Mouse (Mus musculus): Measurements from ENCODE around the gene Letm1.
A peak's percentile ranks its signal among the peaks of the same experiment; 100 is the strongest.

Gene Letm1

DNA sequence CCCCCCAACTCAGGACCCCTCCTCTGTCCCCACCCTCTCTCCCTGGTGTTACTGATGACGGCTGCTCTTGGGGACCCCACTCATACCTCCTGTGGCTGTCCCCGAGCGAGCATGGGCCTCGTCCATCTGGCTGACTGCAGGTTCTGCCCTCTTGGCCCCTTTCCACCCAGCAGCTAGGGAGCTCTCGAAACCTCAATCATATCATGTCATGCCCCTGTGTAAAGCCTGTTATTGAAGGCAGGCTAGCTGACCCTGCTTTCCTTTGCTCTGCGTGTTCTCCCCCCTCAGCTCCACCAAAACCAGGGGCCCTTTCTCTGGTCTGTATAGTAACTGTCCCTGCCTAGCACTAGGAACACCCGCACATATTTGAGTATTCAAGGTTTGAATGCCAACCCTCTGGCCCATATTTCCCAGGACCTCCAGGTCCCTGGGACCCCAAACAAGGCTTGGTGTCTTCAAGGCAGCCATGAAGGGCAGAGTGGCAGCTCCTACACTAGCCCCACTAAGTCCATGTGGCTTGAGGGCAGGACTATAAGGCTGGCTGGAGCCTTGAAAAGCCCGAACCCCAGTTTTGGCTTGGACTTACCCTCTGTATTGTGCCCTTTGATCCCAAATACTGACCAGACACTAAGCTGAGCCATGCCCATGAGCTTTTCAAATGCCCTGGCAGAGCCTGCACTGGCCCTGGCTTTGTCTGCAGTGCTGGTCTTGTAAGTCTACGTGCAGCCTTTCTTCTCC, 76.8 kb downstream of the Letm1 start:
- no peak for DNase-seq

DNA sequence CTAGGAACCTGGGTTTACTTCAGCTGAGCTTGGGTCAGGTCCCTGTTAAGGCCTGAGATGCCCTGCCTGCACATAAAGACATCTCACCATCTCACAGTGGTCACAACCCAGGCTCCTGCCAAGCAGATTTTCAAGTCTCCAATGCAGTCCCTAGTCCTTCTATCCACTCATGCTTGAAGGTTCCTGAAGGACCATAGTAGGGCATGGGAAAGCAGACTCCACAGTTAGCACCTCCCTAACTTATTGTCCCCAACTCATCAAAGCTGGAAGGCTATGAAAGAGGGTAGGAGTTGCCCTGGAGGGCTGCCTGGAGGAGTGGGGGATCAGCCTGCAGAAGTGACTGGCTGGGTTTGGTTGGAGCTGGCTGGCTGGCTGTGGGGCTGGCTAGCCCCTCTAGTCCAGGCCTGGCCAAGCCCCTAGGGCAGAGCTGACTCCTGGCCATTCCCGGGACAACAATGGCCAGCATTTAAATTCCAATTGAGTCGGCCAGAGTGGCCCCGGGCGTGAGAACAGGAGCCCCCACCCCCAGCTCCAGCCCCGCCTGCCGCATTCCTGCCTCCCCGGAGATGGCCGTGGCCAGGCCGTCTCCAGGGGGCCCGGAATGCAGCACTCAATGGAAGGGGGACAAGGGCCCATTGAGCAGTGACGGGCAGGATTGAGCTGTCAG, 77.5 kb downstream of the Letm1 start:
- DNase-seq: peak; percentile 66

DNA sequence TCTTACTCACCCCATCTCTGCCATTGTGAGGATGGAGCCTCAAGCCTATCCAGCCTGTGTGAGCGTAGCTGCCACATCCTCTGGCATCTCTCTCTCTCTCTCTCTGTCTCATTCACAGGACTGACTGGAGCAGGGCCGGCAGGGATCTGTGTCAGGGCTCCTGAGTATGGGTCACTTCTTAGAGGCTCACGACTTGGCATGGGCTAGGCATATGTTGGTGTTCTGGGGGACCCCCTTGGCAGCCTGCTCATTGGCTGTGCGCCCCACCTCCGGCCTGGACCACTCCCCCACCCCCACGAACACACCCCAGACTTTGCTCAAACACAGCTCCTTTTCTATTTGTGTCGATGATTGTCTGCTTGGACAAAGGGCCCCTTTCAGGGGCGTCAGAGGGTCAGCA, 78.6 kb downstream of the Letm1 start:
- DNase-seq: no peak

DNA sequence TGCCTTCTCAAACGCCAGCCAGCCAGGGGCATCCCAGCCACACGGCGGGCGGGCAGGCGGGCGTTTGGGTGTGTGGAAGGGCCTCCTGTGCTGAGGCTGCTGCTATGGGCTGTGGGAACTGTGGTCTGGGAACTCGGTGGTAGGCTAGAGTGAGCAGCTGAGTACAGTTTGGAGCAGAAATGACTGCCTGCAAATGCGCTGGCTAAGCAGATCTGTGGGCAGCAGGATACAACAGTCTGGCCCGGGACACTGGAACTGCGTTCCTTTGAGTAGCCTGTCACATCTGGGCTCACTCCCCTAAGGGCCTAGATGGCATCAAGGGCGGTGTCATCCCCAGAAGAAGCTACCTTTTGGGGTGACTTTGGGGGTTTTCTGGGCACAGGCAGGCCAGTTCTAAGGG, 80.8 kb downstream of the Letm1 start:
- no peak for DNase-seq

DNA sequence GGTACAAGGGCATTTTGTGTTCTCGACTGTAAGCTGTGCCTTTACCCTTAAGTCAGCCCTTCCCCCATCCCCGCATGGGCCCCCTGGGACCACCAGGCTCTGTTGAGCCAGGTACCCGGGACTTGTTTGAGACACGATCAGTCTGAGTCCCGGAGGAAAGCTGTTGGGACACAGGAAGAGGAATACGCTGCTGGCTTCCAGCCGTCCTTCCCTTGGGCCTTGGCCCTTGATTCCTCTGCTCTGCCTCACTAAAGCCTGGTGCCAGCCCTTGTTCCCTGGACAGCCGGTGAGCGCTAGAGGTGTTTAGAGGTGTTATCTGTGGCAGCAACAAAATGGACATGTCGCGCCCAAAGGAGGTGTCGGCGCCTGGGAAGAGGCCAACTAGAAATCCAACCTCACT, 82.6 kb downstream of the Letm1 start:
- no peak for DNase-seq

DNA sequence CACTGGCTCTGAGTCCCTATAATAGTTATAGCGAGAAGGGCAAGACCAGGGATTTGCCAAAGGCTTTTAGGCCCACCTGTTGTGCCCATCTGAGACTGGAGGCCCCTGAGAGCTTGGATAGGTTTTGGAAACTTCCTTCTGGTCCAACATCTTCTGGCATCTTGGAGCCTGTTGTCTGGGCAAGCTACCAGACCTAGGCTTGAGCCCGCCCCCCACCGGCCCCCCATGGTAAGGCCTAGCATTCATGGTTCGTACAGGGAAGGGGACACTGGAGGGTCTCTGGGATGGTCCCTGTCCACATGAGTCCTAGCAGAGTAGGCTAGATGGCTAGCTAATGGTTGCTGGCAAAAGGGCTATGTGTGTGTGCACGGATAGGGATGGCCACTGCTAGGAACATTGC, 83.9 kb downstream of the Letm1 start:
- no peak for DNase-seq

DNA sequence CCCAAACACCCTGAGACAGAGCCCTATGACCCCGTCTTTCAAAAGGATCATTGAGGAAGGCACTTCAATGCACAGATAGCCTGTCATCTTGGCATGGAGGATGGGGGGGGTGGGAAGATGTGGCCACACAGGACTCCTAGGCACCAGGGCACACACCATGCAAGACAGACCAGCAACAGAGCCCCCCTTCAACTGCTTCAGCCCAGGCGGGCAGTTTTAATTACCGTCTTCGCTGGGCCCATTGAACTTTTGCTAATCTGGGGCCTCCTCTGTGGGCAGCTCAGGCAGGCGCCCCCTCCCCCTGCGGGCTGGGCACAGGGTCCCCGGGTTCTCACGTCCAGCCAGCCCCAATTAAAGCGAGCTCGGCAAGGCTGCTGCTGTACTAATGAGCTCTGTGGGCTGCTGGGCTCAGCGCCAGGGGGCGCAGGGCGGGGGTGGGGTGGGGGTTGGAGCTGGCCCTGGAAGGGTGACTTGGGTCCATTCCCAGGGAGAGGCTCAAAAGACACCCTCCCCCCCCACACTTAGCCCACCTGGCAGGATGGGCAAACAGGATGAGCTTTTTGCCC, 84.6 kb downstream of the Letm1 start:
- DNase-seq: no peak

DNA sequence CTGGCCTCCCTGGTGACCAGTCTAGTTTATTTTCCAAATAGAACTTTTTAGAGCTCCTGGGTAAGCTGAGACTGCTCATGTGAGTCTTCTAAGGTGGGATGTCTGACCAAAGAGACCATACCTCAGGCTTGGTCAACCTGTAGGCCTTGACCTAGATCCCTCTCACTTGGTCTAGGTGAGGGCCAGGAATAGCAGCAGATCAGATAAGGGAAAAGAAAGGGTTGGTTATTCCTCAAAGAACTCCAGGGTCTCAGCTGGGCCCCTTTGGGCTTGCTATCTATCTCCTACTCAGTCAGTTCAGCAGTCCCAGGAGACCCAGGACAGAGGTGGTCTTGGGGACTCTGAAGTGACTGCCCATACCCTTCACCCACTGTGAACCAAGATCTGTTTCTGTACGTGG, 85.1 kb downstream of the Letm1 start:
- no peak for DNase-seq

DNA sequence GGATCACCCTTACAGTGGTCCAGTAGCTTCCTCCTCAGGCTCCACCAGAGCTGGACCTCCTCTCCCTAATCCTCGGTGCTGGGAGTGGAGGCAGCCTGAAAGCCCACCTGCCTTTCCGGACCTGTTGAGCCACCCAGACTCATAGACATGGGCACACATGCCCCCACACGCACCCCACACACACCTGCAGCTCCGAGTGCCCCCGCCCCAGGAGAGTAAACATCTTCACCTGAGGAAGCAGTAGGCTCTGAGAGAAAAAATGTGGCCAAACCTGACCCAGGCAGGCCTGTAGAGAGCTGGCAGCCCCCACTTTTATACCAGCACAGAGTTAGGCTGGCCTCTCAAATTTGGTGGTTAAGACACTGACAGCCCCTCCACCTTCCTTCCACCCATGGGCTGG, 86.2 kb downstream of the Letm1 start:
- DNase-seq: no peak

DNA sequence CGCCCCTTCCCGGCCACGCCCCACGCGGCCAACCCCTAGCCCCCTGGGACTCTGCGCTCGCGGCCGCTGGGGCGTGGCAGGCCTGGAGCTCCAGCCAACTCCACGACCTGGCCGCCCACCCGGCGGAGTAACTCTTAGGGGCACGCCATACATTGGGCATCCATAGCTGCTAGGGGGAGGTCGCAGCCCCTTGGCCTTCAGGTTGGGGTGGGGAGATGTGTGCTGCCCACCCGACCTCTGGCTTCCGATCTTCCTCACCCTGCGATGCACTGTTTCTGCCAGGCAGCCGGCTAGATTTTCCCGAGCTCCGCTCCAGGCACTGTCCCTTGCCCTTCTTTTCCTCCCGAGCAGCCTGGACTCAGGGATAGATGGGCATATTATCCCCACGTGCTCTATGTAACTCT, 86.9 kb downstream of the Letm1 start:
- DNase-seq: no peak

DNA sequence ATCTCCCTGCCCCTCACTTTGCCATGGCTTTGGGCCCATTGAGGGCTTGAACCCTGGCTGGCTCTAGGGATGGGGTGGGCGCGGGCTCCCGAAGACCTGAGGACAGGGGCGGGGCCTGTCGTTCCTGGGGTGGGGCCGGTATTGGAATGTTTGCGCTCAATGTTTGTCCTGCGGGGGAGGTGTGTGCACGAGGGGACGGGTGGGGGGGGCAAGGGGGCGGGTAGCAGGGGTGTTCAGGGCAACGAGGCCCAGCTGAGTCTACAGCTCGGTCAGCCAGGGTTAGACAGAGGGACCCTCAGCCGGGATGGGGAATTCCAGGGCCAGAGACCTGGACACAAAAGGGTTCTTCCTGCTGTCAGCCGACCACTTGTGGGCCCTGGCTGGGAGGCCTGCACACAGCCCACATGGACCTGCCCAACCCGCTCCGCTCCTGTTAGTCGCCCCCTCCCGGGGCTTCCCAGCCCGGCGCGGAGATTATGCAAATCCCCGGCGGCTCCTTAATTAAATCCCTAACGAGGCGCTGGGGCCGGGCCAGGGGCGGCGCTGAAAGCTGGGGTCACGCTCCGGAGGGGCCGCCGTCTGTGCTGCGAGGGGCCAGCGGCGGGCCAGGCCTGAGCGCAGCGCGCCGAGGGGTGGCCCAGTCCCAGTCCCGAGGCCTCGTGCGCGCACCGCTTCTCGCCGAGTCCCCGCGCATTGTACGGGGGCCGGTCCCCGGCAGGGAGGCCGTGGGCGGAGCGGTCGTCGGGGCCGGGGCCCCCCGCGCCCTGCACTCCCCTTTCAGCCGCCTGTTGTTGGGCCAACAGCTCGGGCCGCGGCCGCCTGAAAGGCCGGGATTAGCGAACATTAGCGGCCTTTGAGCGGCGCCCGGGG, 87.5 kb downstream of the Letm1 start:
- DNase-seq: peak; percentile 83

DNA sequence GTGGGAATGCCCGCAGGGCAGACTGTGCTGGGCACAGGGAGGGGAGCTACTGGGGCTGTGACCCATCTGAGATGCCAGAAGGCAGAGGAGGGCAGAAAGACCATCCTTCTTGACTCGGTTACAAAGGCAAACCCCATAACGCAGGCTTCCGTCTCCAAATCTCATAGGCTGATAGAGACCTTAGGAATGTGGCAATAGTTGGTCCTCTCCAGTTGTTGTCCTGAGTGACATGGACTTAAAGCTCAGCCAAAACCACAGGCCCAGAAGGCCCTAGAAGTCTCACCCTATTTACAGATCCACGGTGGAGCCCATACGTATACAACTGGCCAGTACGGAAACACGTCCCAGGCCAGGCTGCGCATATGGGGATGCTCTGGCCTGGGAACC, 88.2 kb downstream of the Letm1 start:
- DNase-seq: no peak

DNA sequence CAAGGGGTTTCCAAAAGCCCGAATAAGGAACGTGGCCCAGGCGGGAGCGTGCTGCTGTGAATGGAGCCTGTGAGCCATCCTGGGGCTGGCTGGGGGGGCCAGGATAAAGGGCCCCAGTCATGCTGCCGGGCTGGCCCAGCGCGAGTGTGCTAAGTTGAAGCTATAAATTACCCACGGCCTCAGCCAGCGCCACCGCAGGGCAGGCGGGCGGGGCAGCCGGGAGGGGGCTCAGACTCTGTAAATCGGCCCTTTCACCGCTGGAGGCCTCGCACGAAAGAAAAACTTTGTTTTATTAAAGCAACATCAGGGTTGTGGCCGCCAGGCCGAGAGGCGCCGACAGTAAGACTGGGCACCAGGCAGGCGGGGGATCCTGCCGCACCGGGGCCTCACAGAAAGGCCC, 90.2 kb downstream of the Letm1 start:
- peak; percentile 75 for DNase-seq

DNA sequence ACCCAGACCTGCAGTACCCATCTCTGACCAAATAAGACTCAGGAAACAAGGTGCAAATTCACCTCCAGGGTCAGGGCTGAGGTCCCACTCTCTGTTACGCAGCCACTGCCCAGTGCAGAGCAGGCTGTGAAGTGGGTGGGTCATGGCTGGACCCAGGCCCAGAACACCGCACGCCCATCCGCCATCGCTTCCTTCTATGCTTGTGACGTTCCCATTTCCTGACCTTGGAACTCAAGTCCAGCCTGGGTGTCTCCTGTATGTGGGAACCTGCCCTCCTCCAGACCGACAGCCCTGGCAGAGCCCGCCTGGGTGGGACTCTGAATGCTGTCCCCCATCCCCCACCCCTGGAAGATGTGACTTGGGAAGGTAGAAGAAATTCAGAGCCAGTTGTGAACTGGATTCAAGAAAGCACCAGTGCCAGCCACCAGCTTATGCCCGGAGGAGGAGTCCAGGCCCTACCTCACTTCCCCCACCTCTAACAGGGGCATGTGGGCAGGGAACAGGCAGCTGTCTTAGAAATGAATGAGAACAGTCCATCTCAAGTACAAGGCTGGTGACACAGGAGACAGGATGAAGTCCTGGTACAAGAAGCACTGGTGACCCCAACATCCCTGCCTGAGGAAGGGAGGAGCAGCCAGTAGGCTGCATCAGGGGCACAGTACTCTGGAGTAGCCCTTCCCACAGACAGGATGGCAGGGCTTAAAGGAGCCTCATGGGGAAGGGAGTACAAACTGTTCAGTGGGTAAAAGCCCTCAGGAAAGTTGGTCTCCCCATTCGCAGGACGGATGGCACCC, 92.6 kb downstream of the Letm1 start:
- peak; percentile 66 for DNase-seq
